Mouse (Mus musculus) retina, postnatal 7 days (tissue): Measurements from ENCODE around the gene C1rl.
"Not testable (repeated sequence)": the region's sequence is repeated elsewhere in the genome, so short reads cannot be mapped to it uniquely, and the experiment has no call there.

Source experiments
- DNase-seq: peaks from one replicate; pipeline ENCODE4 v3.0.0-alpha.2; 2012; ENCODE audit warnings: low read depth, low spot score

C1rl gene

DNA sequence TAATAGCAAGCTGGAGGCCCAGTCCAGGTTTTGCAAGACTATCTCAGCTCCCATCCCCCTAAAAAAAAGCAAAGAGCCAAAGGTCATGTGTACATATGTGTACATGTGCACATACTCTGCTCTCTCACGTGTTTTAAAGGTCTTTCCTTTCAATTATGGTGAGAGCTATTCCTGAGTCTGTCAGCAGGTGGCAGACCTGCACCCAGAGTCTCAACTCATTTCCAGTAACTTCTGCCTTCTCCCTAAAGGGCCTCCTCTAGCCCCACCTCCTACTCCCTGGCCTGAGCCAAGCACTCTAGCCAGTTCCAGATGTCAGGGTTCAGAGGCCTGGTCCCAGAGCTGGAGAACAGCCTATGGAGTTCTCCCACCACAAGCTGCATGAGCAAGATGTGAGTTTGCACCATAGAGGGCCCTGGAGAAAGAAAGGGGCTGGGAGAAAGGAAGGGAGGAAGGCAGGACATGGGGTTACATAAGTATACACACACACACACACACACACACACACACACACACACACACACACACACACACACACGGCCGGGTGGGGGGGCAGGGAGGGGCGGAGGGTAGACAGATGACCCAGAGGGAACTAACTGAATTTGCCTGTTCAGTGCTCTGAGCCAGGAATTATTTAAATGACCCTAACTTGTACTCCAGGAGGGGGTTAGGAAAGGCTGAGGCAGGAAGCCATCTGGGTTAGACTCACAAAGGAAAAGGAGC lies at the start of gene C1rl:
Gene C1rl (plus strand): TSS at position 272 of the 720 bp plus-strand sequence.
- DNase-seq, result peak; percentile 37

- DNase-seq, result no peak
Measured at GRCm38 (mm10) chr6:124443338-124443737, 49.6 kb upstream of the C1rl start.

DNA sequence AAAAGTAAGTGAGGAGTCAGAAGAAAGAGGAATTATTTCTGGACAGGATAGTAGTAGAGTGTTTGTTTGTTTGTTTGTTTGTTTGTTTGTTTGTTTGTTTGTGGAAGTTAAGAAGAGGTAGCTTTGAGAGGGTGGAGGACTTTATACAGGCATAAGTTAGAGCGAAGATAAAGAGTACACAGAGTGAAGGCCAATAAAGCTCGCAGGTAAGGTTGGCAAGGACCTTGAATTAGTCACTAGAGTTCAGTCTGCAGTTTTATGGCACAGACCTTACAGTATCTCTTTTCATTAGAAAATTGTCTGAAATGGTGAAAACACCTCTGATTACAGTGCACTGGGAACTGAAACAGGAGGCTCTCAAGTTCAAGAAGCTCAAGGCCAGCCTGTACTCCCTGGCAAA lies 46.9 kb upstream of the C1rl start:
- DNase-seq, result no peak

DNA sequence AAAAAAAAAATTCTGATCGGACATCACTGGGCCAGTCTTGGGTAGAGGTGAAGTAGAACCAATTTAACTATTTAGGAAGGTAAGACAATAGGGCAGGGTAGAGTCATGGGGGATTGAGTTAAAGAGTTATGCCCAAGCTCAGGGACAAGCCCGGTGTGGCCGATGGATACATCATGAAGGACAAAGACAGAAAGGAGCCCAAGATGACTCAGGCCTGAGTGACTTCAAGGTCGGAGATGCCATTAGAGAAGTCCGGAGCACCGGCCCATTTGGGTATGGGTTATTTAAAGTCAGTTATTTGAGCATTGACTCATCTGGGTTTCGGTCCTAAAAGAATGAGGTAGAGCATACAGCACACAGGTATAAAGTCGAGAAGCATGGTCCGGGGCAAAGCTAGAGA lies 46.5 kb upstream of the C1rl start:
- no peak for DNase-seq

DNA sequence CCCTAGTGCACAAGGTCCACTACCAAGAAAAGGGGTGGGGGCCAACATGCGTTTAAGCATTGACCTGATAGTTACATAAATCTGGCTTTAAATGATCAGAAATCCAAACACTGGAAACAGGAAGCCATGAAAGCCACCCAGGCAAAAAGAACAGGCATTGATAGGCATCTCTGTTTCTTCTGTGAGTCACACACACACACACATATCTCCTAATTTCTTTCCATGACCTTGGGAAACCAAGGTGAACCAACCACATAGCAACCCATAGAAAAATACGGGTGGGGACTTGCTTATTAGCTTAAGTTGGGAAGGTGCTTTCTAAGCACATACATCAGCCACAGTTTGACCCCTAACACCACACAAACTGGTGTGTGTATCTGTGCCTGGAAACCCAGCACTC lies 45.6 kb upstream of the C1rl start:
- DNase-seq, result no peak

DNA sequence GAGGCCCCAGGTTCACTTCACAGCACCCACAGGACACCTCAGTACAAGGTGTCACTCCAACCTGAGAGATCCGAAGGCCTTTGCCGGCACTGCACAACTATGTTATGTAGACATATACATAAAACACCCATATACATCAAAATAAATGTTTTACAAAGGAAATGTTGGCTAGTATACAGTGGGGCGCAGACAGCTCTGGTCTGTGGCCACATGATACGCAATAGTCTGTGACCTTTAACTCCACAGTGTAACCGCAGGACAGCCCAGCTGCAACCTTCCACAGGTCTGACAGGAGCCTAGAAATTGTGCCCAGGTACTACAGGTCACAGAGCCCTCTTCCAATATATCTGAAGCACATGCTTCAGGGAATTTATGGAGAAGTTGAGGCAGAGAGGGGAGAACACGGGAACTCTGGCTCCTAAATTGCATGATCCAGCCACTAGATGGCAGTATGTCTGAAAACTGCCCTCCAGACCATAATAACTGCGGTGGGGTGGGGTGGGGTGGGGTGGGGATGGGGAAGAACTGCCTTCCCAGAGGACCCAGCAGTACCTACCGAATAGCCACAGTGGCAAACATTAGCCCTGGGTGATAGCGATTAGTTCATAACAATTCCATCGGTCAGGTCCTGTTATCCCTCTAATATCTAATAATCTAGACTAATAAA lies 44.6 kb upstream of the C1rl start:
- no peak for DNase-seq

GRCm38 (mm10) chr6:124448959-124449667 lies 43.8 kb upstream of the C1rl start:
- no peak for DNase-seq

- DNase-seq, result no peak
Measured at GRCm38 (mm10) chr6:124449668-124450383, 43.1 kb upstream of the C1rl start.

- no peak for DNase-seq
Measured at GRCm38 (mm10) chr6:124451995-124452394, 40.9 kb upstream of the C1rl start.

DNA sequence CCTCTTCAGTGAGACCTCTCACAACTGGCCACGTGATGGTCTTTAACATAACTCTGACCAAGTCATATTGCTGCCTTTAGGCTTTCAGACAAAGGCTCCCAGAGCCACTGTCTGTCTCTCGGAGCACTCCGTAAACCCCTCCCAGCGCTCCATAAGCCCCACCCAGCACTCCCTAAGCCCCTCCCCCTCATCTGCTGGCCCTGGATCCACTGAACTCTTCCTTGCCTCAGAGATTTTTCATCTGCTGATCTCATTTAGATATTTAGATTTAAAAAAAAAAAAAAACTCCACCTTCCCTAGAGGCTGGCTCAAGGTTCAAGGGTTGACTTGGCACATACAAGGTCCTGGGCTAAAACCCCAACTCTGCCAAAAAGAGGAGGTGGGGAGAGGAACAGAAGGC lies 39.2 kb upstream of the C1rl start:
- DNase-seq, result no peak

DNA sequence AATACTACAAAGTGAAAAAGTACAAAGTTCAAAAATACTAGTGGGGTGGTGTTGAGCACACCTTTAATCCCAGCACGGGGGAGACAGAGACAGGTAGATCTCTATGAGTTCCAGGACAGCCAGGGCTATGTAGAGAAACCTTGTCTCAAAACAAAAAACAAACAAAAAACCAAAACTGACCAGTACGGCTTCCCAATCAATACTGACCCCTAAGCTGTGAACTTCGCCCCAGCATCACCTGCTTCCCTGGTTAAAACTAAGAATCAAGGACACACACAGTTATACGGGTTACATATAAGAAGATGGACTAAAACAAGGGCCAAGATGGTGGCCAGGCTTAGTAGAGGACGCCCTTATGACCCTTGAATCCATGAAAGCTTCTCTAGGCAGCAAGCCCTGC lies 36.7 kb upstream of the C1rl start:
- DNase-seq, result no peak

GRCm38 (mm10) chr6:124457827-124458226 lies 35.1 kb upstream of the C1rl start:
- no peak for DNase-seq

GRCm38 (mm10) chr6:124458505-124458904 lies 34.4 kb upstream of the C1rl start:
- no peak for DNase-seq

DNA sequence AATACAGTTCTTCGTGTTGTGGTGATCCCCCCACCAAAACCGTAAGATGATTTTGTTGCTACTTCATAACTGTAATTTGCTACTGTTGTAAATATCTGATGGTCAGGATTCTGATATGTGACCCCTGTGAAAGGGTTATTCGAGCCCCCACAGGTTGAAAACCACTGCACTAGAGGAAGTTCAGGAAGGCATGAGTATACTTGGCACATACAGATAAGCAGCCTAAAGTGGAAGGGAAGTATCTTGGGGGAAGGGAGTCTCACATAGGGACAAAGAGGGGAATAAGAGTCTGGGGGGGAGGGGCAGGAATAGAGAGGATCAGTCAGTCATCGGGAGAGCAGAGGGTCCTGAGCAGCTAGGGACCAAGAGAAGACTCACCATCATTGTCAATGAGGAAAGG lies 33.5 kb upstream of the C1rl start:
- no peak for DNase-seq

DNA sequence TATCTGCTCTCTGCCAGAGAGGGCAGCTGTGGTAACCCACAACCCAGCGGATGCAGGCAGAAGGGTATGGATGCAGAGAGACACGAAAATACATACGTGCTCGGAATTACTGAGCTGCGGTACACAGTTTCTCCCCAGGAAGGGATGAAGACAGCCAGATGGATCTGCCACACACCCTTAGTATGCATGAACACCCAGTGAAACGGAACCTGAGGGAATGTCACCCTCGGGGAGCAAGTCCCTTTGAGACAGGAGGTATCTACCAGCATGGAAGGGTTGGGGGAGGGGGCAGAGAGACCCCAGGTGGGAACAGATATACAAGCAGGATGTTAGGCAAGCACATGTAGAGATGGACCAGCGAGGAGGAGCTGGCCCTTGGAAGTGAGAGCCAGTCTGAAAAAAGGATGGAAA lies 29.0 kb upstream of the C1rl start:
- DNase-seq, result no peak

- DNase-seq, result peak; percentile 83
Measured at GRCm38 (mm10) chr6:124464305-124465271, 28.3 kb upstream of the C1rl start, which contains the start of gene Clstn3. TSS of gene Clstn3 (minus strand) at chr6:124464794.

DNA sequence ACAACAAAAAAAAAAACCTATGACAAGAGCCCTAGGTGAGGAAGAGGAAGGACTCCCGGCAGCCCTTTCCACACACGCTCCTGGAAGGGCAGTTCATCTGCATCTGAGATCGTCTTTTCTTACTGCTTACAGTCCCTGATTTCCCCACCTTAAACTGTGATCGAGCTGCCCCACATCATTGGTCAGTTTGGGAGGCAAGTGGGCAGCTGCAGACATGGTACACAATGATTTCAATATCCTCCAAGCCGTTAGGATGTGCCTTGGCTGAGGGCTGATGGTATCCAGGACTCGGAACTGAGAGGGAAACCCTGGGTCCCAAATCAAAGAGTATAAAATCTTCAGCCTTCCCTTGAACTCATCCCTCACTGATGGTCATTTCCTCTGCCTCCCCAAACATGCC lies 27.6 kb upstream of the C1rl start:
- DNase-seq, result no peak

- DNase-seq, result no peak
Measured at GRCm38 (mm10) chr6:124465729-124466128, 27.2 kb upstream of the C1rl start.

DNA sequence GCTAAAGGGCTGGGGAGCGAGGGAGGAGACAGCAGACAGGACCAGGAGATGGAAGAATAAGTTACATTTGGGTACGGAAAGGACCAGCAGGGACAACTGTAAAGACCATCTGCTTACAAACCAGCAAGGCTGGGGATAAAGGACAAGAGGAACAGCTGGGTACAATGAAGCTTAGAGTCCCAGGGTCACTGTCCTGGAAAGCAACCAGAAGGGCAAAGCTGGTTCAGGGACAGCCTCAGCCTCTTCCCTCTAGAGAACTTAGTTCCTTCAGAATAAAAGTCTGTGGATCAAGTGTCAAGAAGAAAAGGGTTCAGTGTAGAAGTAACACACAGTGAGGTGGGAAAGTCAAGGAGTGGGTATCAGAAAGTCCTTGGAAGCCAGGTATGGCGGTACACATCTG lies 21.8 kb upstream of the C1rl start:
- no peak for DNase-seq

GRCm38 (mm10) chr6:124471783-124472638 lies 20.9 kb upstream of the C1rl start:
- not testable (repeated sequence) for DNase-seq
